Mouse (Mus musculus) hindbrain, embryonic 12.5 days (tissue): ENCODE results near the gene Dnajc7. TPM values are rescaled to one million over a fixed set of nuclear protein-coding genes. Genes with fewer than 3 reads are reported as not detected.
"Not testable (repeated sequence)": the region's sequence is repeated elsewhere in the genome, so short reads cannot be mapped to it uniquely, and the experiment has no call there.

Experiments used
- ATAC-seq: fragments of 200-750 bp; cut with Nextera tagmentation; 2 replicates; pipeline ENCODE4 v1.8.0; 2017; ENCODE audit warnings: moderate TSS enrichment; ENCODE audit not compliant: low FRiP score
- H3K27ac ChIP-seq: fragments of 300-500 bp; sonication (generic); 2 replicates; pipeline ENCODE4 v1.5.1; 2016; ENCODE audit warnings: mild to moderate bottlenecking
- H3K27me3 ChIP-seq: fragments of 300-500 bp; sonication (generic); 2 replicates; pipeline ENCODE4 v1.6.1; 2016; ENCODE audit warnings: mild to moderate bottlenecking
- H3K36me3 ChIP-seq: fragments of 300-500 bp; sonication (generic); 2 replicates; pipeline ENCODE4 v1.6.1; 2016; ENCODE audit warnings: mild to moderate bottlenecking
- H3K4me1 ChIP-seq: fragments of 300-500 bp; sonication (generic); 2 replicates; pipeline ENCODE4 v1.6.1; 2016
- H3K4me2 ChIP-seq: fragments of 300-500 bp; sonication (generic); replicated peaks from 2 replicates; pipeline ENCODE4 v1.6.1; 2016; ENCODE audit warnings: mild to moderate bottlenecking
- H3K4me3 ChIP-seq: fragments of 300-500 bp; sonication (generic); 2 replicates; pipeline ENCODE4 v1.5.1; 2016; ENCODE audit warnings: mild to moderate bottlenecking
- H3K9ac ChIP-seq: fragments of 300-500 bp; sonication (generic); 2 replicates; pipeline ENCODE4 v1.6.1; 2016; ENCODE audit warnings: mild to moderate bottlenecking, moderate library complexity
- H3K9me3 ChIP-seq: fragments of 300-500 bp; sonication (generic); replicated peaks from 2 replicates; pipeline ENCODE4 v1.6.1; 2016; ENCODE audit warnings: mild to moderate bottlenecking
- WGBS: fragments of 180-500 bp; shearing (Covaris S2); methylation state at CpG from one replicate; pipeline ENCODE4 v1.1.7; 2016; 5-methylcytosine and 5-hydroxymethylcytosine counted together
- polyA plus RNA-seq: library from polyadenylated mRNA; unstranded; fragments of >200 nt; fragmentation: Nextera tagmentation; extraction: Ambion mirVana; gene quantifications from 2 replicates; pipeline ENCODE4 v1.2.1, GENCODE M21; 2016

Gene Dnajc7
- polyA plus RNA-seq, result 307 and 311 TPM in 2 replicates

- H3K9me3 ChIP-seq, result no peaks in the 10 kb centered on the region
- peaks cover 9% of the 10 kb centered on the region; the same call in 1 of the 2 replicates for H3K36me3 ChIP-seq
- H3K9ac ChIP-seq, result peak within 1 kb of the TSS; percentile 93
- peak within 1 kb of the TSS; percentile 93 for H3K27ac ChIP-seq
- no peaks in the 10 kb centered on the region for H3K27me3 ChIP-seq
- no peak for ATAC-seq
- H3K4me3 ChIP-seq, result peak within 1 kb of the TSS; percentile 90
- peaks cover 32% of the 10 kb centered on the region for H3K4me1 ChIP-seq
- WGBS, result 8% methylated on average over 11 of the region's 11 CpGs
- peak within 1 kb of the TSS; percentile 84 for H3K4me2 ChIP-seq
Measured at GRCm38 (mm10) chr11:100619982-100620381, at the start of gene Dnajc7. Dnajc7 (minus strand) TSS chr11:100620168.

GRCm38 (mm10) chr11:100659806-100660205 is 39.8 kb upstream of the Dnajc7 start:
- Histone ChIP-seq H3K36me3 (no peaks in the 10 kb centered on the region), H3K4me3 (no peak overlapping the region), H3K27ac (no peak overlapping the region), H3K27me3 (peaks cover 5% of the 10 kb centered on the region; the same call in 1 of the 2 replicates), H3K9me3 (no peaks in the 10 kb centered on the region), H3K4me1 (peaks cover 7% of the 10 kb centered on the region), H3K4me2 (no peak overlapping the region), H3K9ac (no peak overlapping the region)
- no peak for ATAC-seq
- WGBS, result 70% methylated on average over 10 of the region's 10 CpGs

GRCm38 (mm10) chr11:100656458-100656857 is 36.5 kb upstream of the Dnajc7 start:
- H3K27me3 ChIP-seq, result peaks cover 13% of the 10 kb centered on the region
- no peaks in the 10 kb centered on the region for H3K9me3 ChIP-seq
- H3K4me3 ChIP-seq, result no peak overlapping the region
- H3K9ac ChIP-seq, result no peak overlapping the region
- no peak overlapping the region for H3K27ac ChIP-seq
- peaks cover 12% of the 10 kb centered on the region for H3K4me1 ChIP-seq
- H3K4me2 ChIP-seq, result no peak overlapping the region
- WGBS, result 18% methylated on average over 6 of the region's 6 CpGs
- no peak for ATAC-seq
- H3K36me3 ChIP-seq, result no peaks in the 10 kb centered on the region

- not testable (repeated sequence) for H3K36me3 ChIP-seq, H3K9me3 ChIP-seq, ATAC-seq, H3K9ac ChIP-seq, H3K4me3 ChIP-seq, H3K4me2 ChIP-seq, H3K27ac ChIP-seq
- 53% methylated on average over 3 of the region's 3 CpGs for WGBS
- peaks cover 14% of the 10 kb centered on the region for H3K4me1 ChIP-seq
- H3K27me3 ChIP-seq, result peaks cover 21% of the 10 kb centered on the region
Measured at GRCm38 (mm10) chr11:100655589-100655988, 35.6 kb upstream of the Dnajc7 start.

- Histone ChIP-seq H3K4me2 (no peak overlapping the region), H3K27ac (no peak overlapping the region), H3K36me3 (no peaks in the 10 kb centered on the region), H3K4me1 (peaks cover 17% of the 10 kb centered on the region), H3K4me3 (no peak overlapping the region), H3K9ac (no peak overlapping the region), H3K27me3 (peaks cover 34% of the 10 kb centered on the region), H3K9me3 (no peaks in the 10 kb centered on the region)
- WGBS, result 29% methylated on average over 3 of the region's 3 CpGs
- ATAC-seq, result no peak
Measured at GRCm38 (mm10) chr11:100651748-100652147, 31.8 kb upstream of the Dnajc7 start.

- Histone ChIP-seq H3K36me3 (no peaks in the 10 kb centered on the region), H3K9me3 (no peaks in the 10 kb centered on the region), H3K27me3 (peaks cover 34% of the 10 kb centered on the region), H3K4me1 (peaks cover 12% of the 10 kb centered on the region), H3K4me2 (no peak overlapping the region), H3K27ac (no peak overlapping the region), H3K9ac (no peak overlapping the region), H3K4me3 (no peak overlapping the region)
- ATAC-seq, result no peak
- 17% methylated on average over 8 of the region's 8 CpGs for WGBS
Measured at GRCm38 (mm10) chr11:100651205-100651604, 31.2 kb upstream of the Dnajc7 start.

GRCm38 (mm10) chr11:100648405-100648804 is 28.4 kb upstream of the Dnajc7 start:
- no peak overlapping the region for H3K4me2 ChIP-seq
- no peak overlapping the region for H3K9ac ChIP-seq
- no peaks in the 10 kb centered on the region for H3K9me3 ChIP-seq
- no peaks in the 10 kb centered on the region for H3K36me3 ChIP-seq
- H3K27ac ChIP-seq, result no peak overlapping the region
- no peak for ATAC-seq
- 89% methylated on average over 8 of the region's 8 CpGs for WGBS
- H3K4me1 ChIP-seq, result peaks cover 8% of the 10 kb centered on the region; the same call in 1 of the 2 replicates
- H3K4me3 ChIP-seq, result no peak overlapping the region
- peaks cover 34% of the 10 kb centered on the region for H3K27me3 ChIP-seq

- Histone ChIP-seq H3K9ac (no peak overlapping the region), H3K27ac (no peak overlapping the region), H3K4me1 (peaks cover 8% of the 10 kb centered on the region; the same call in 1 of the 2 replicates), H3K36me3 (no peaks in the 10 kb centered on the region), H3K9me3 (no peaks in the 10 kb centered on the region), H3K27me3 (peaks cover 26% of the 10 kb centered on the region), H3K4me3 (no peak overlapping the region), H3K4me2 (no peak overlapping the region)
- 8% methylated on average over 1 of the region's 1 CpGs for WGBS
- no peak for ATAC-seq
Measured at GRCm38 (mm10) chr11:100646265-100646664, 26.3 kb upstream of the Dnajc7 start.

GRCm38 (mm10) chr11:100643612-100644575 is 23.9 kb upstream of the Dnajc7 start:
- peaks cover 15% of the 10 kb centered on the region for H3K4me1 ChIP-seq
- ATAC-seq, result no peak
- 69% methylated on average over 15 of the region's 15 CpGs for WGBS
- no peak overlapping the region for H3K9ac ChIP-seq
- no peaks in the 10 kb centered on the region for H3K36me3 ChIP-seq
- no peak overlapping the region for H3K27ac ChIP-seq
- no peak overlapping the region for H3K4me2 ChIP-seq
- no peak overlapping the region for H3K4me3 ChIP-seq
- H3K27me3 ChIP-seq, result peaks cover 31% of the 10 kb centered on the region
- H3K9me3 ChIP-seq, result no peaks in the 10 kb centered on the region

- H3K9ac ChIP-seq, result peak overlapping the region; percentile 53
- no peaks in the 10 kb centered on the region for H3K9me3 ChIP-seq
- peak overlapping the region; percentile 36 for H3K4me3 ChIP-seq
- 10% methylated on average over 52 of the region's 52 CpGs for WGBS
- no peaks in the 10 kb centered on the region for H3K36me3 ChIP-seq
- no peak overlapping the region for H3K27ac ChIP-seq
- H3K4me2 ChIP-seq, result peak overlapping the region; percentile 82
- ATAC-seq, result peak; percentile 52; the same call in 1 of the 2 replicates
- H3K27me3 ChIP-seq, result peaks cover 25% of the 10 kb centered on the region
- peaks cover 15% of the 10 kb centered on the region for H3K4me1 ChIP-seq
Measured at GRCm38 (mm10) chr11:100640159-100640906, 20.4 kb upstream of the Dnajc7 start.

GRCm38 (mm10) chr11:100634530-100634929 is 14.6 kb upstream of the Dnajc7 start:
- no peak overlapping the region for H3K27ac ChIP-seq
- H3K9me3 ChIP-seq, result no peaks in the 10 kb centered on the region
- H3K9ac ChIP-seq, result no peak overlapping the region
- ATAC-seq, result no peak
- no peak overlapping the region for H3K4me2 ChIP-seq
- 77% methylated on average over 7 of the region's 7 CpGs for WGBS
- H3K4me3 ChIP-seq, result no peak overlapping the region
- no peaks in the 10 kb centered on the region for H3K36me3 ChIP-seq
- H3K27me3 ChIP-seq, result peaks cover 16% of the 10 kb centered on the region
- H3K4me1 ChIP-seq, result no peaks in the 10 kb centered on the region

- WGBS, result 43% methylated on average over 13 of the region's 13 CpGs
- H3K9ac ChIP-seq, result peak overlapping the region; percentile 29; the same call in 1 of the 2 replicates
- H3K9me3 ChIP-seq, result no peaks in the 10 kb centered on the region
- peaks cover 15% of the 10 kb centered on the region for H3K4me1 ChIP-seq
- H3K36me3 ChIP-seq, result peaks cover 27% of the 10 kb centered on the region
- H3K27me3 ChIP-seq, result peaks cover 7% of the 10 kb centered on the region; the same call in 1 of the 2 replicates
- H3K27ac ChIP-seq, result peak overlapping the region; percentile 40
- no peak overlapping the region for H3K4me3 ChIP-seq
- no peak overlapping the region; the same call in 1 of the 2 replicates for H3K4me2 ChIP-seq
- ATAC-seq, result peak; percentile 41; the same call in 1 of the 2 replicates
Measured at GRCm38 (mm10) chr11:100628862-100629352, 8.9 kb upstream of the Dnajc7 start.
